Mouse (Mus musculus): ENCODE data around the gene Ccdc70.
A peak's percentile ranks its signal among the peaks of the same experiment; 100 is the strongest.
"Not testable (repeated sequence)": the region's sequence is repeated elsewhere in the genome, so short reads cannot be mapped to it uniquely, and the experiment has no call there.

The Ccdc70 gene

DNA sequence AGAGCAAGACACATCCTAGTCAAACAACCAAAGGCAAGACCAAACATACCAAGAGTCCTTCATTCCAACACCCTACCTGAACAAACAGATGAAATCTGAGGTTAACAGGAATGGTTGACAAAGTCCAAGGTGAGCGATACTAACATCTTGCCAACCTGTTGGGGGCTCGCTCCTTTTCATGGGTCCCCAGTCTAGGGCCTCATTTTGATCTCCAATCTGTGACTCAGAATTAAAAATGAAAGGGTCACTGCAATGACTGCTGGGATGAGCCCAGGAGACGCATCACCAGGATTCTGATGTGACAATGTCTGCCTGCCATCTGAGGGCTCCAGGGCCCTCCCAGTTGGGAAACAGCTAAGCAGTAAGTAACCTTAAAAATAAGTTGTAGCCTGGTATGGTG, at the start of gene Ccdc70:
Ccdc70 (plus strand) TSS at position 301 of the 400 bp plus-strand sequence.
- DNase-seq (ENCODE audit: low read depth): no peak

DNA sequence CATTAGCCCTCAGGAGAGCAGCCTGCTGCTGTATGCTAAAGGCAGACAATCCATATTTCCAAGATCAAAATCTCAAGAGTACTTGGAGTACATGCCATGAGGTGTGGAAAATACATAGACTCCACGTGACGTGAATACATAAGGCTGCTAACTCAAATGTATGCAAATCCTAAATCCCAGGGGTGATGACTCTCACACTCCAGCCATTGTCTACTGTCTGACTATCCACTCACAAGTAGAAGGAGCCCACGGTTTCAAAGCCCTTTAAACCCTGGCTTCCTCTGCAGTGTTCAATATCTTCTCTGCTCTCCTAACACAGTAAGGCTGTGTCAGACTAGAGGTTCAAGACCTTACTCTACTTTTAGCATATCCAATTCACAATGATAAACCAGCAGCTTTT, 38.8 kb upstream of the Ccdc70 start:
- not testable (repeated sequence) for DNase-seq (ENCODE audit: low read depth)

- no peak for DNase-seq (ENCODE audit: low read depth)
Measured at GRCm38 (mm10) chr8:21932610-21933009, 37.0 kb upstream of the Ccdc70 start, which contains the start of gene Defb15. TSS of gene Defb15 (minus strand) at chr8:21932710.

- DNase-seq (ENCODE audit: low read depth): not testable (repeated sequence)
Measured at GRCm38 (mm10) chr8:21938052-21938451, 31.5 kb upstream of the Ccdc70 start, which contains the start of gene Defb35. TSS of gene Defb35 (plus strand) at chr8:21938352.

- DNase-seq (ENCODE audit: low read depth): no peak
Measured at GRCm38 (mm10) chr8:21946462-21946861, 23.1 kb upstream of the Ccdc70 start, which contains the start of gene Defb13. TSS of gene Defb13 (plus strand) at chr8:21946762.

DNA sequence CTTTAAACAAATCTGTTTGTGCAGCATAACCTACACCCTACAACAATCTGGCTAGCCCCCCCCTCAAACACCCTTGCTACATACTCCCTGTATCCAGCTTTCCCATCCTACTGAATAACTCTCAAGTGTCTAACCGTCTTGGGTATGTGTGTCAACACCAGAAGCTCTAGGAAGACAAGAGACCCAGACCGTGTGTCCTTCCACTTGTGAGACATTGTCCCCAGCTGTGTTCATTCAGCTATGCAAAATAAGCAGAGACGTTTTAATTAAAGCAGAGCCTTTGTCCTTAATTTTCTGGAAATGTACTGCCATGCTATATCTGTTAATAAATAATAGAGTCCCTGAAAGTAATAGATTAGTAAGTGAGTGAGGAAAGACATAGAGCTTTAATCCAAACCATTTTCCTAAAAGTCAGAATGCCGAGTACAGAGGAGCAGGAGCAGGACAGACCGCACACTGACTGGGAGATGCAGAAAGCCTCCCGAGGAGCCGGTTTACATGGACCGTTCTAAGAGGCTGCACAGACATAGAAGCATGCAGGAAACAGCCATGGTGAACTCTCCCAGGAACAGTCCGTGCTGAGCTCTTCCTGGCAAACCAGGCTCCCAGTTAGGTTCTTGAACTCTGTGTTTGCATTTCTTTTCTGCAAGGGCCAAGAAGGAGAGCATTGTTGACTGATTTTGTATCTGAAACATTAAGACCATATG, 22.1 kb upstream of the Ccdc70 start:
- no peak for DNase-seq (ENCODE audit: low read depth)

DNA sequence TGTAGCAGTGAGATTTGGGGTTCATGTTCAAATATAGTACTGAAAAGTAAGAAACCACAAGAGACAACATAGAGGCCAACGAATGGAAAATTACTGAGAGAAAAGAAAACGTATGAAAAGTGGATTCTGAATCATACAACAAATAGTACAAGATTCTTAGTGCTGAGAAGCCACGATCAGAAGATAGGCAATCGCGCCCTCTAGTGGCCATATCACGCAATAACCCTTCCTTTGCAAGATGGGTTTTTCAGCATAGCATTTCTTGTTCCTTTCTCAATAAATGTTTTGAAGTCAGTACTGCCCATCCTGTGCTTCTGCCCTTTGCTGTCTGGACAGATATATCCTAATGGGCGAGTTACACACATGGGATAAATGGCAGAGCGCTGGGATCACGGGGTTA, 14.3 kb upstream of the Ccdc70 start:
- DNase-seq (ENCODE audit: low read depth): peak; percentile 2

DNA sequence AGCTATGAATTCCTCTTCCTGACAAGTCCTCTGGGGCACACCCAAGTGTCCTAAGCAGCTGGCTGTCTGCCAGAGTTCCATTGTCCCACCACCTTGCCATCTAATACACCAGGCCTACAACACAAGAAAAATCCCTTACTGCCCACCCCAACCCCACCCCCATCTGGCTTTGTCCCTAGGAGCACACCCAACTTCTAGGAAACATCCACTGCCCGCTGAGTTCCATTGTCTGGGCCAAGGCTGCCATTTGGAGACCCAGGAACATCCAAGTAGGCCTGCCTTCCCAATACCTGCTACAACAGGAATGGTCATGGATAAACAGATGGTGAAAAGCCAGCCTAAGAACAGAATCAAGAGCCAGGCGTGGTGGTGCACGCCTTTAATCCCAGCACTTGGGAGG, 13.2 kb upstream of the Ccdc70 start:
- DNase-seq (ENCODE audit: low read depth): no peak

DNA sequence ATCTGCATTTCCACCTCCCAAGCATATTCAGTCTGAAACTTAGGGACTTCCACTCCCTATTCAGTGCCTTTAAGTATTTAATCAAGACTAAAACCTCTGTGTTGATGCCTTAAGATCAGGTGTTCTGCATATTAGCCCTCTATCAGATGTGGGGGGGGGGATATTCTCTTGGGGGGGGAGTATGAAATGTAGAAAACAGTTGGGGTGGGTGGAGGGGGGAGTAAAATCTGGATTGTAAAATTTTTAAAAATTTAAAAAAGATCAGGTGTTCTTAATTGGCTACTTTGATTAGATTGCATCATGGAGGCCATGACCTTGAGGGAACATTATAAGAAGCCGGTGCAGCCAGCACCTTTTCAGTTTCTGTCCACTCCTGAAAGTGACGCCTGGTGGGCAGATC, 11.2 kb upstream of the Ccdc70 start, which contains the start of gene Fam90a1a:
Fam90a1a (plus strand) TSS at position 301 of the 400 bp plus-strand sequence.
- DNase-seq (ENCODE audit: low read depth): no peak

- DNase-seq (ENCODE audit: low read depth): no peak
Measured at GRCm38 (mm10) chr8:21966646-21967045, 2.9 kb upstream of the Ccdc70 start.

DNA sequence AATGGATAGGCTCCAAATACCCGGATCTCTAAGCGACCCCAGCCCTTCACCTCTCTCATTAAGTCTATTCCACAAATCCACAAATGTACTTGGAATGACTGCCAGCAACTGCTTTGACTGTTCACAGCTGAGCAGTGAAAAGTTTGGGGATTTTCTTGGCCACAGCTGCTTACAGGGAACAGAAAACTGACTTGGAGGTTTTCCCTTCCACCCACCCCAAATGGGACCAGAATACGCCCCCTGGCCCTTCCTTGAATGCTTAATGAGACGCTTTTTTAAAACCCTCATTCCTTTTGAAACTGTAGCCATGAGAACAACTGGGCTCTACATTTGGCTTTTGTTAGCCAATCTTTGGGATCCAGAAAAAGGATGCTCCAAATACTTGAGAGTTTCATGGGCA, 8.6 kb downstream of the Ccdc70 start:
- no peak for DNase-seq (ENCODE audit: low read depth)

GRCm38 (mm10) chr8:21981664-21982337, 12.2 kb downstream of the Ccdc70 start:
- no peak for DNase-seq (ENCODE audit: low read depth)

DNA sequence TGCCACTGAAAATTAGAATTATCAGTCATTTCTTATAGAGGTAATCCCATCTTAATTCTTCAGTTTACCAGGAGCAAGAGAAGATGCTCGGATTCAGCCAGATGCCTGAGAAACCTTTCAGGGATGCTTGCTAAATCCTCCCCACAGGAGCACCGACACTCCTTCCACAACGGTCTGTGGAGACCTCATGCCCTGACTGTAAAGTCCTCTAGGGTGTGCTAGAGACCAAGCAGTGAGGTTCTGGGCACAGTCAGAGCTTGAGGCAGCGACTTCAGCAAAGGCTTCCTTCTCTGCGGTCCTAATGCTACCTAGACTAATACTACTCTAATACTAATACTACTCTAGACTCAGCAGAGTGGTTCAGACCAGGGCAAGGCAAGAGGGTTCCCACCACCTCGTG, 22.6 kb downstream of the Ccdc70 start:
- DNase-seq (ENCODE audit: low read depth): peak; percentile 28

GRCm38 (mm10) chr8:21995181-21995580, 25.6 kb downstream of the Ccdc70 start:
- DNase-seq (ENCODE audit: low read depth): no peak

DNA sequence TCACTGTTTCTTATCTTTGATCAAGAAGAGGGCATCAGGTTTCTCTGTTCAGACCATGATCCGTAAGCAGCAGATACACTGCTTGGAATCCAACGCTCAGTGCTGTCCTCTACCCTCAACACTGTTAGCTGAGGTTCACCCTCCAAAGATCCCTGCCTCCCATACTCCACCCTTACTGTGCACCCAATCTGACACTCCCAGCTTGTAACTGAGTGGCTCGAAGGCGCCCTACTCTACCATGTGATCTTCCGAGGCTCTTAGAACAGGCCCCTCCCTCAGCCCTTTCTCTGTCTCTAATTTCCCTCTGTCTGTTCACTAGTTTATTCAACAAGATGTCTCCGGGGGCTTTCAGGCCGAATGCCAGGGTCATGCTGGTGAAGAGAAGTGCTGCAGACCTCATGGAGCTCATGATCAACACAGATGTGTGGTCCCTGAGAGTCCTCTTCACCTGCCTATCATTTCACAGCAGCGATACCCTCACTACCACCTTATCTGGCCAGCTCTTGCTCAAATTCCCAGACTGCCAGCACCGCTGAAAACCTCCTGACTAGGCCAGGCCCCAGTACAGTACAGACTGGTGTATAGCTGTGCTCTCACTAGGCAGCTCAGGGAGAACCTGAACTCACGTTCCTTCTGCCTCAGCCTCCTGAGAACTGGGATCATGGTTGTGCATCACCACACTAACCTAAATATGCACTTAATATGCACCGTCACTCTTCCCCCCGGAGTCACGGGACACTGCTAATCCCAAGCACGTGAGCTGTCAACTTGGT, 35.4 kb downstream of the Ccdc70 start:
- no peak for DNase-seq (ENCODE audit: low read depth)

- DNase-seq (ENCODE audit: low read depth): no peak
Measured at GRCm38 (mm10) chr8:22006423-22006822, 36.8 kb downstream of the Ccdc70 start.

DNA sequence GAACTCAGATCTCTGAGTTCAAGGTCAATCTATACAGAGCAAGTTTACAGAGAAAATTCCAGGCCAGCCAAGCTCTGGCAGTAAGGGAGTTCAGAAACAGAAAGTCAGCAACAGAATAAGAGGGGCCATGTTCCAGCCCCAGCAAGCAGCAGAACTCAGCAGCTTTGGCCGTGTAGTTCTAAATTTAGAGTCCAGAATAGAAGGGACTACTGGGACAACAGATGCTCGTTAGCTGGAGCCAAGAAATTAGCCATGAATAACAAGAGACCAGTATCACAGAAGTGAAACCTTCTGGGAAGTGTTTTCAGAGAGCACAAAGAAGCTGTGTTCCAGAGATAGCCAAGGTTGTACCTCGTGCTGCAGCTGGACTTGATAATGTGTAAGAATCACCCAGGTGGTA, 39.8 kb downstream of the Ccdc70 start:
- DNase-seq (ENCODE audit: low read depth): no peak

GRCm38 (mm10) chr8:22013034-22013707, 43.6 kb downstream of the Ccdc70 start:
- DNase-seq (ENCODE audit: low read depth): no peak

GRCm38 (mm10) chr8:22017731-22018130, 48.2 kb downstream of the Ccdc70 start:
- no peak for DNase-seq (ENCODE audit: low read depth)

DNA sequence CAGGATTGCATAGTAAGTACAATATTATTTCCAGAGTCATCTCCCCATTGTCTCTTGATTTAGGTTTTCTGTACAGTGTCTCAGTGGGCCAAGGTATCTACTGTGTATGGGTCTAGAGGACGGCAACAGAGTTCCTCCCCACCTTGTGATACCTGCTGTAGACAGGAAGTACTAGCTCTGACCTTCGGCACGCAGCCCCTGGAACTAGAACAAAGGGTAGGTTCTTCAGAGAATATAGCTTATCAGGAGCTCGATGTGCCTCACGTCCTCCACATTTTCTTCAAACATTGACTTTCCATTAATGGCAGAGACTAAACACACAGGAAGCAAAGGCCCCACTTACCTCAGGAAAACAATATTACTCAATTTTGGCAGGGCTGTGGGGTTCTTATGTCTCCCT, 49.9 kb downstream of the Ccdc70 start:
- no peak for DNase-seq (ENCODE audit: low read depth)

- no peak for DNase-seq (ENCODE audit: low read depth)
Measured at GRCm38 (mm10) chr8:22022244-22022643, 52.7 kb downstream of the Ccdc70 start.
